Mouse (Mus musculus) G1E-ER4 (cell line): ENCODE measurements around the gene Spns1. TPM values are rescaled to one million over a fixed set of nuclear protein-coding genes. Genes with fewer than 3 reads are reported as not detected.

Experiments used
- GATA1 ChIP-seq: IDR thresholded peaks from one replicate; pipeline ENCODE4 v1.8.0; 2012; ENCODE audit warnings: low read length, inconsistent platforms
- polyA plus RNA-seq: library from polyadenylated mRNA; stranded (reverse); fragments of >175 nt; gene quantifications from 2 replicates; pipeline ENCODE4 v1.2.3, GENCODE M21; 2012

Spns1 gene
- polyA plus RNA-seq, 1 experiment, result 89.7 TPM

GRCm38 (mm10) chr7:126374526-126374925 is 2.7 kb downstream of the Spns1 start:
- no peak for TF ChIP-seq GATA1

GRCm38 (mm10) chr7:126373007-126373406 is 4.2 kb downstream of the Spns1 start:
- no peak for TF ChIP-seq GATA1

GRCm38 (mm10) chr7:126369393-126369792 is 7.9 kb downstream of the Spns1 start, which contains the start of gene Lat:
Gene Lat (minus strand): TSS chr7:126369570.
- TF ChIP-seq GATA1, result no peak

GRCm38 (mm10) chr7:126368367-126368766 is 8.9 kb downstream of the Spns1 start:
- TF ChIP-seq GATA1, result no peak

GRCm38 (mm10) chr7:126367636-126368035 is 9.6 kb downstream of the Spns1 start:
- no peak for TF ChIP-seq GATA1

GRCm38 (mm10) chr7:126363038-126363437 is 14.2 kb downstream of the Spns1 start:
- no peak for TF ChIP-seq GATA1

GRCm38 (mm10) chr7:126359049-126359448 is 18.2 kb downstream of the Spns1 start:
- no peak for TF ChIP-seq GATA1

- no peak for TF ChIP-seq GATA1
These were observed 18.8 kb downstream of the Spns1 start for GRCm38 (mm10) chr7:126358413-126358812.

- no peak for TF ChIP-seq GATA1
These were observed 19.4 kb downstream of the Spns1 start for GRCm38 (mm10) chr7:126357838-126358237.

GRCm38 (mm10) chr7:126356793-126357591 is 20.3 kb downstream of the Spns1 start:
- TF ChIP-seq GATA1, result peak; percentile 69

GRCm38 (mm10) chr7:126355847-126356597 is 21.2 kb downstream of the Spns1 start:
- TF ChIP-seq GATA1, result no peak

- TF ChIP-seq GATA1, result no peak
These were observed 22.3 kb downstream of the Spns1 start for GRCm38 (mm10) chr7:126354738-126355614.

GRCm38 (mm10) chr7:126353994-126354365 is 23.3 kb downstream of the Spns1 start:
- TF ChIP-seq GATA1, result no peak

- TF ChIP-seq GATA1, result no peak
These were observed 23.8 kb downstream of the Spns1 start for GRCm38 (mm10) chr7:126353251-126353993.

GRCm38 (mm10) chr7:126351419-126351951 is 25.8 kb downstream of the Spns1 start:
- no peak for TF ChIP-seq GATA1
